Mouse (Mus musculus): ENCODE measurements around the gene Phf21a.
A peak's percentile ranks its signal among the peaks of the same experiment; 100 is the strongest.

The Phf21a gene

DNA sequence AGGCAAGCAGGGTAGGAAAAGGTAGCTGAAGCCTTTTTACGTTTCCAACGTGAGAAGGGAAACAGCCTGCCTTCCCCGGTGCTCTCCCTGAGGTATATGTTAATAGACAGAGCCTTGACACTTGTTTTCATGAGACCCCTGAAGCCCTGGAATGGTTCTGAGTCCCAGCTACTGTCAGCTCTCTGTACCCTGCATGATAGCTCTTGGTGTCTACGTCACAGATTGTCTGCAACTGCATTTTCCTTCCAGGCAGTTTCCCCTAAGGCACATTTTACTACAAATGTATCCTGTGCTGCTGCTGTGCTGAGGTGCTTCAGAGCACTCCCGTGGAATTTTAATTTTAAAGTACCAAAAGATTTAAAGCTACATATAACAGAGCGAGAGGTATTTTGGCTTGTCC is 186.5 kb downstream of the Phf21a start:
- no peak for DNase-seq (ENCODE audit: extremely low read depth, low read depth, low spot score)

DNA sequence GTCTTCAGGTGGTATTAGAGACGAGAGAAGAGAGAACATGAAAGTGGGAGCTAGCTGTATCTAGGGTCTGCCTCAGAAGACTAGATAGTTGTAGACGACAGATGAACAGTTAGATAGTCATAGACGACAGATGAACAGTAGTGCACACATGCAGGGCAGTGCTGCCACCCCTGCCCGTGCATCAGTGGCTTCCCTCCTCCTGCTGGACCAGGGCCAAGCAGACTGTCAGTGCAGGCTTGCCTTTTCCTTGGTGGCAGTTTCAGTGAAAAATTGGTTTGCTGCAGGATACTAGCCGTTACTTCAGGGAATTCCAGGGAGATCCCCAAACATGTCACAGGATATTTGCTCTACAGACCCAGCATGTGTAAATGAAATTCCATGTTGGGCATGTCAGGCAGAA is 192.7 kb downstream of the Phf21a start:
- DNase-seq (ENCODE audit: extremely low read depth, low read depth, low spot score): no peak

DNA sequence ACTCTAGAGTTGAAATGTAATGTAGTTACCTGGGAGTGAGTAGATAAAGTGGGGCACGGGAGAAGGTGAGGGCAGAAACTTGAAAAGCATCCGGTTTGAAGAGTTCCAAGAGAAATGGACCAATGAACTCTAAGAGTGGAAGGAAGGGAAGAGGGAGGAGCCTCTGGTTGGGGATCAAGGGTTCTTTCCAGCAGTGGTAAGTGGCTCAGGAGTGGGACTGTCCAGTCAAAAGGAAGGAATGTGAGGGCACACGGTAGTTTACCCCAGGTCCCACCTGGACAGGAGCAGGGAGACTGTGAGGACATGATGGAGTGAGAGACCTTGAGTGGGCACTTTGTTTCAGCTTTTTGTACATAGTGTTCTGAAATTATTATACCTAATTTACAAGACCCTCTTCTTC is 196.4 kb downstream of the Phf21a start:
- no peak for DNase-seq (ENCODE audit: extremely low read depth, low read depth, low spot score)

DNA sequence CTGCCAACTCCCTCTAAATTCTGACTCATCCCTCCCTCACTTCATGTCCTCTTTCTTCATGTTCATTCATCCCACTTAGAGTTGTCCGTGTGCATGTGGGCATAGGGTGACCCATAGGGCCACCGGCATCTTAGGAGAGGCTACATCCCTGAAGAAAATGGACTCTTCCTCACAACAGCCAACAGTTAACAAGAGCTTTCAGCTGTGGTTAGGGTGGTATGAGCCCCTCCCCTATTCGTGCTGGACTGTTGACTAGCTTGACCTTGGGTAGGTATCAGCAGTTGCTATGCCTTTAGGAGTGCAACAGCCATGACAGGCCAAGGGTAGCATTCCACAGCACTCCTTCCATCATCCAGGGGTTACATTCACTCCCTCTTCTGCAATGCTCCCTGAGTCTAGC is 198.6 kb downstream of the Phf21a start:
- DNase-seq (ENCODE audit: extremely low read depth, low read depth, low spot score): no peak

DNA sequence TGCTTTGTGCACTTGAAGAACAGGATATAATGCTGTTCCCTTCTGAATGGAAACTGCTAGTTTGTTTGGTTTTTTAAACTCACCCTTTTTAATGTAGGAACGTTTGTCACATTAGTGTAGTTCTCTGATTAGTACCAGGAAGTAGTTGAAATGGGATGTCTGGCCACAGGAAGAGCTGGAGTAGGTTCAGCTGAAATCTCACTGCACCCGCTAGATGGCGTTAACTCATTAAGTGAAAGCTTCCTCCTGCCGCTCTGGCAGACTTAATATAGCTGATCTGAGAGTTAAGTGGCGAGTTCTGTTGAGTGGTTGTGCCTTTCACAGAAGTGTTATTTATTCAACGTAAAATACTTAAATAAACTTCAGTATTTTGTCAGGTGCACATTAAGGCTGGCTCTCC is 203.5 kb downstream of the Phf21a start:
- peak; percentile 18 for DNase-seq (ENCODE audit: extremely low read depth, low read depth, low spot score)

DNA sequence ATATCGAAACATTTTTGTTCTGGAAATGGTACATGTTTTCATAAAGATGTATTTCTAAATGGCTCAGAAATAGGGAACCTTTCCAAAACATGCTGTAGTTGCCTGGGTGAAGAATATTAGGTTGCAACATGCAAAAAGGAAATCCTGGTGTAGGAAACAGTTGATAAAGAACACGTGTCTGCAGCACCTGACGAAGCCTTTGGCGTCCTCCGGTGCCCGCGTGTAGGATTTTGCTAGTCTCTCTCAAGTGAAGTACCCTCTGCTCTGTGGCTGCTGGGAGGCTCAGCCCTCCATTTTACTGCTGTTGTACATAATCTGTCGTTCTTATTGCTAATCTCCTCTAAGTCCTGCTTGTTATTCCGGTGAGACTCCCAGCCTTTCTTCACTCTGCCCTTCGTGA is 207.0 kb downstream of the Phf21a start:
- DNase-seq (ENCODE audit: extremely low read depth, low read depth, low spot score): peak; percentile 16

DNA sequence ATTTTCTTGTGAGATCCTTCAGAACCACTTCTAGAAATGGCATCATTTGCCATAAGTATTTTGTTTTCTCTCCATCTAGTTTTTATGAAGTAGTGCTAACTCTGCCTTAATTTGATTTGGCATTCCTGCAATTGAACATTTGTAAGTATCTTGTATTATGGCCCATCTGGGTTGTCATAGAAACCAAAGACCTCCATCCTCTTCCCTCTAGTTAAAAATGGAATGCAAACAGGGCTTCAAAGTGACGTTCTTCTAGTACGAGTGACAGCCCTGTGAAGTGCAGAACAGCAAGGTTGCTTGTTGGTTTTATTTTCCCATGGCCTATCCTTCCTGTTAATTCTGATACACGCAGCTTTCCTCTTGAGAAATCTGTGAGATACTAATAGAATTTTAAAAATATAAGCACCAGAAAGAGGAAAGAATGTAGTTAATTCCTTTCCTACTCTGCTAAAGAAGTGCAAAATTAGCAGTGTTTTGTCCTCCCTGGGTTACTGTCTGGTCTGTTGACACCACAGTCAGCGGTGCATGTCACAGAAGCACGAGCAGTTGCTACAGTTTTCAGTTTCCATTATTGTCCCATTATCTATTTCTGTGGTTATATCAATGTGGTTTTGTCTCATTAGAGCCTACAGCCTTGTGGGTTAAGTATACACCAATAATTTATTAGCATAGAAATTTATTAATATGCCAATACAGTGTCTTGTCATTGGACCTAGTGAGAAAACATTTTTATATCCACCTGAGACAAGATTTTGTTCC is 209.1 kb downstream of the Phf21a start:
- DNase-seq (ENCODE audit: extremely low read depth, low read depth, low spot score): no peak

DNA sequence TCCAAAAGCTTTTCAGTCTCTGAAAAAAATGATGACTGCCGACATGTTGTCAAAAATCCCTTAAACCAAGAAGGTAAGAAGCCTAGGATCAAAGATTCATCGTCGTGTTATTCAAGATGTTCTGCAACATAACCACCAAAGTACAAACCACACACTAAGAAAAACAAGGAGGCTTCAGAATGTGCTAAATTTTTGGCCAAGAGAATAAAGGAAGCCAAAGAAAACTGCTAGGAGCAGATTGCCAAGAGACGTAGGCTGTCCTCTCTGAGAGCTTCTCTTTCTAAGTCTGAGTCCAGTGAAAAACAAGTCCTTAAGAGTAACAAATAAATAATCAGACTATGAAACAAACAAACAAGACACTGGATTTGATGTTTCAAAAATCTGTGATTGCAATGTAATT is 219.6 kb downstream of the Phf21a start:
- DNase-seq (ENCODE audit: extremely low read depth, low read depth, low spot score): no peak

DNA sequence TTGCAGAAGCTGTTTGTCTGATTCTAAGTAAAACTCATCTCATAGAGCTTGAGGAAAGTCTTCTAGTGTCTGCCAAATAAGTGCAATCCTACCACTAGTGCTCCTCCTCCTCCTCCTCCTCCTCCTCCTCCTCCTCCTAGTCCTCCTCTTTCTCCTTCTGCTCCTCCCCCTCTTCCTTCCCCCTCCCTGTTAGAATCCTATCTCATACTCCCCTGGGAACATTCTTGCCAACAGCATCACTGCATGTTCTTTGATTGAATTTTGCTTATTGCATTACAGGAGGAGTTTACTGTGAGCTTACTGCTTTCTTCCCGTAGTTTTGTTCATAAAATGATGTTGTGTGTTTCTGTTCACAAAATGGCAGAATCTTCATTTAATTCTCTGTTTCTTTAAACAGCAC is 221.1 kb downstream of the Phf21a start:
- DNase-seq (ENCODE audit: extremely low read depth, low read depth, low spot score): no peak

DNA sequence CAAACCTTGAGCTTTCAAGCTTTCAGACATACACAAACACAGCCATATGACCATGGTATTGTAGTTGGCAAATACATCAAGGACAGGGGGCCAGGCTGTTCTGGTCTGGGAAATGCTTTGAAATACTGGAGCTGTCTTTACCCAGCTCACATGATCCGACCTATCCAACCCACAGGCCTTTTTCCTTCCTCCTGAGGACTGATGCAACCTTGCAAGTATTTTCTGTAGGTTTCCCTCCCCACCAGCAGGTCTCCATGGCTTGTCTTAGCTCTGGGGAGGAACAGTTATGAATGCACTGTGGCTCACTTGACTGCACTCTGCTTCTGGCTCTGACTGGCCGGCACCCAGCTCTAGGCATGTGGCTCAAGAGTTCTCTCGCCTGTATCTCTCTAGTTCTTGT is 223.7 kb downstream of the Phf21a start:
- DNase-seq (ENCODE audit: extremely low read depth, low read depth, low spot score): no peak

DNA sequence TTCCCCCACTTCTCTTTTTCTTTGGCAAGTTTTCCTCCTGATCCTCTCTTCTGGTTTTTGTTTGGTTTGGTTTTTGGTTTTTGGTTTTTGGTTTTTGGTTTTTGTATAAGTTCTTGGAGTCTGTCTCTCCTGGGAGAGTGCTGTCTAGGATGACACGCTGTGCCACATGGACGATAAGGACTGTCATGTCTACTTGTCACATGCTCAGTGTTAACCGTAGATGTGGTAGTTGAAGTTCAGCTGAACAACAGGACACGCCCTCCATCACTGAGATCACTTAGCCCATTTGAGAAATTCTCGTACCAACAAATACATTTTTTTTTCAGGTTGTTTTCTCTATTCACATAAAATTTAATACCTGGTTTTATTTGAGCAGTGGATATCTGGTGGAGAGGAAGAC is 224.3 kb downstream of the Phf21a start:
- no peak for DNase-seq (ENCODE audit: extremely low read depth, low read depth, low spot score)

DNA sequence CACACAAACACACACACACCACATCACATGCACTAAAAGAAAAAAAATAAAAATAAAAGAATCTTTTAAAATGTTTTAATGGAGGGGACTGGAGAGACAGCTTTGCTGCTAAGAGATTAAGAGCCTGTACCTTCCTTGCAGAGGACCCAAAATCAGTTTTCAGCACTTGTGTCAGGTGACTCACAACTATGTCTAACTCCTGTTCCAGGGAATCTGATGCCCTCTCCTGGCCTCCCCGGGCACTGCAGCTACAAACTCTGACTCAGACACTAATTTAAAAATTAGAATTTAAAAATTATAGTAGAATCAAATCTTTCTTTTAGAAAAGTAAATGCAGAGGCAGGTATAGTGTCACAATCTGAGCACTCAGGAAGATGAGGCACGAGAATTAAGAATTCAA is 229.8 kb downstream of the Phf21a start:
- no peak for DNase-seq (ENCODE audit: extremely low read depth, low read depth, low spot score)

DNA sequence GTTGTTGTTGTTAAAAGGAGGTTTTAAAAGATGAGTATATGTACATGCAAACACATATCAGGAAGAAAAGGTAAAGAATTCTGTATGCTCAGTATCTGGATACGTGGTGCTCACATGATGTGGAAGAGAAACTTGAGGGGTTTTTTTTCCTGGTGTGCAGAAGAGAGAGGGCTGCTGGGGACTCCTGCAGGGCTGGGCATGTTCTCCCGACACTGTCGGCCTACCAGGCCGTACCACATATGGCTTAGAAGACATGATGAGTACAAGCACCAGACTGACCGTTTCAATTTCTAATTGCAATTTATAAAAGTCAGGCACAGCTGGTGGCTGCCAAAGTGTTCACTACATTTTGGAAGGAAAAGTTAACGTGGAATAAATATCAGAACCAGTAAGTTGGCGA is 232.8 kb downstream of the Phf21a start:
- no peak for DNase-seq (ENCODE audit: extremely low read depth, low read depth, low spot score)

DNA sequence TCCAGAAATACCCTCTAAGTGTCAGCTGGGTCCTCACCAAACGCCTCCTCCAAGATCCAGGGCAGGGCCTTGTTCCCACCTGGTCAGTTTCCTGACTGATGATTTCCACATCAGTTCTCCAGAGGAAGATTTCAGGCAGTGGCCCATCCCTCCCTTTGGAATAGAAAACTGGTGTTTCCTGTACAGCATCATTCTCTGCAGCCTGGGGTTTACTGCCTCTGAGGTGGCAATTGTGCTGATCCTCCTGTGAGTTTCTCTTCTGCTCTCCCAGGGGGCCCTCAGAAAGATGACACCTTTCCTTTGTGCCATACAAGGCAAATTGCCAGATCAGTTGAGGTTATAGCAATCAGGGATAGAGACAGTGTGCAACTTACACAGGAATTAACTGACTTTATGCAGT is 233.3 kb downstream of the Phf21a start:
- DNase-seq (ENCODE audit: extremely low read depth, low read depth, low spot score): no peak

DNA sequence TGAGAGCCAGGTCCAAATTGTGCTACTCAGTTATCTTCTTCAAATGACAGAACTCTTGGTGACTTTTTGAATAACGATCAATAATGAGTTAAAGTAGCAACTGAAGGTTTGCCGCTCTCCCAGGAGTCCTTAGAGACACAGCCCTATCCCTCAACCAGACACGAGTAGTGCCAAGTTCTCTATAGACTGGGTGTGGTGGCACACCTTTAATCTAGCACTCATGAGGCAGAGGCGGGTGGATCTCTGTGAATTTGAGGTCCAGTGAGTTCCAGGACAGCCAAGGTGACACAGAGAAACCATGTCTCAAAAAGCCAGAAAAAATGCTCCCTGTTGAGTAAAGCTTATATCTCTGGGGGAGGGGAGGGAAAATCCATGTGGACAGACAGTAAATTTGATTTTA is 234.7 kb downstream of the Phf21a start:
- DNase-seq (ENCODE audit: extremely low read depth, low read depth, low spot score): no peak

DNA sequence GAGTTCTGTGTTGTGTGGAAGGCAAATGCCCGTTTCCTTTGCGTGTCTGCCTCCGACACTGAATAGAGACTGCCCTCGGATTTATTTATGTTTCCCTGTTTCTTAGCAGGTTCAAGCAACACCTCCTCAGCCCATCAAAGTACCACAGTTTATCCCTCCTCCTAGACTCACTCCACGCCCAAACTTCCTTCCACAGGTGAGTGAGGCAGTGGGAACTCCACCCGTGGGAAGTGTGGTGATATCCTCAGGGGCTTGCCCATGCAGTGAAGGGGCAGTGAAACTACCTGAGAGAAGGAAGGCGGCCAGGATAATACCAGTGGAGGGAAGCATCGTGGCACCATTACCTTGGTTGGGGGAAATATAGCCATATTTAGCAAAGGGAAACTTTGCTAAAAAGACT is 235.3 kb downstream of the Phf21a start:
- no peak for DNase-seq (ENCODE audit: extremely low read depth, low read depth, low spot score)

DNA sequence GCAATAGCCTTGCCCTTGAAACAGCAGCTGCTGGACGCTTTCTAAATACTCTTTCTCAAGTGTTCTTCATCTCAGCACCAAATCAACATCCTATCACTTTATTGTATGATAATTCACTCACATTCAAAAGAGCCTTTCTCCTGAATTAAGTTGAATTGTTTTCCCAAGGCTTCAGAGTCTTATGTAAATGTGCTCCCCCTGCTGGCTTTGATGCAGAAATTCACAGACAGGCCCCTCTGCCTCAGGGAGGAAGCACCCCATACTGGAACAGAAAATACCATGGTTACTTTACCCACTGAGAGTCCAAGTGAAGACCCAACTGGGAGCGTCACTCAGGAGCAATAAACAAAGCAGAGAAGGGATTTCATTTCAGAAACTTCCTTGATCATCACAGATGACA is 237.9 kb downstream of the Phf21a start:
- DNase-seq (ENCODE audit: extremely low read depth, low read depth, low spot score): no peak

DNA sequence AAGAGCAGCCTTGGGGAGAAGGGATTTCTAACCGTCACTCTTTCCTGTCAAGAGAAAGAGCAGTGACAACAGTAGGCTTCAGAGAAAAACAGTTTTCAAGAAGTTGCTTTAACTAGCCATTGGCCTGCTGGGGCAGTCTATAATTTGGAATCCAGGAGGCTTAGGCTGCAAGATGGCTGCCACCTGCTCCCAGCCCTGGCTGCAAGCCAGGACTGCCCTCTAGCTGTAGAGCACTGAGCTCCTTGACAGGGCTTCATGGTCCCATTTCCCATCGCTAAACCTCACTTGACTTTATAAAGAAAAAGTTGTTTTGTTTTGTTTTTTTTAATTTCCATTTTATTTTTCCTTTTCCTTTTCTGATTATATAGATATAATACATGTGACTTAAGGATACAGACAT is 238.5 kb downstream of the Phf21a start:
- DNase-seq (ENCODE audit: extremely low read depth, low read depth, low spot score): no peak

DNA sequence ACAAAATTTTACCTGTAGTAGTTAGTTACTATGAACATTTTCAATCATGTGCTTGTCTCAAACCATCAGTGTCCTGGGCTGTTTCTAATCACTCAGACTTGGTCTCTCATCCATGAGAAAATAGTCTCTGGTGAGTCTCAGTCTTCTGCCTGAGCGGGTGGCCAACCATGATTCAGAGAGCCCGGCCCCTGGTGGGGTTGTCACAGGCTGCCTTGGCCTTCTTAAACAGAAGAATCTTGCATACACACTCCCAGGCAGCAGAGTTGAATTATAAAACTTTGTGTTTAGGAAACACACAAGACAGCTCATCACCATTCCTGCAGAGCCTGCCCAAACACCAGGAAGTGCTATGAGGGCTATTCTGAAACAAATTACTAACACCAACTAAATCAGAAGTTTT is 239.0 kb downstream of the Phf21a start:
- DNase-seq (ENCODE audit: extremely low read depth, low read depth, low spot score): no peak

DNA sequence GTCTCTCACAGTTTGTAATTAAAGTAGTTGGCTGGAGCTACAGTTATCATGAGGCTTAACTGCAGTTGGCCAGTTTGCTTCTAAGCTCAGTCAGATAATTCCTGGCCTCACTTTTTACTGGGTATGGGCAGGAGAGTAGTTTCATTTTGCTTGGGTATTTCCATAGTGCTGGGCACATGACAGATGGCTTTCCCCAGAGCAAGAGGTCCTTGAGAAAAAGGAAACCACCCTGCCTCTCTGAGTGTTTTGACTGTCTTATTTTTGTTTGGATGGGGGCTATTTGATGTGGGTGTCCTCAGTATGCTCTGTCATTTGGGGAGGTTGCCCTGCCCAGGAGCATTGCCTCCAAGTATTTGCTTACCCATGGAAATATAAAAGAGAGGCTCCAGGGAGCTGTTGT is 249.5 kb downstream of the Phf21a start:
- DNase-seq (ENCODE audit: extremely low read depth, low read depth, low spot score): no peak

DNA sequence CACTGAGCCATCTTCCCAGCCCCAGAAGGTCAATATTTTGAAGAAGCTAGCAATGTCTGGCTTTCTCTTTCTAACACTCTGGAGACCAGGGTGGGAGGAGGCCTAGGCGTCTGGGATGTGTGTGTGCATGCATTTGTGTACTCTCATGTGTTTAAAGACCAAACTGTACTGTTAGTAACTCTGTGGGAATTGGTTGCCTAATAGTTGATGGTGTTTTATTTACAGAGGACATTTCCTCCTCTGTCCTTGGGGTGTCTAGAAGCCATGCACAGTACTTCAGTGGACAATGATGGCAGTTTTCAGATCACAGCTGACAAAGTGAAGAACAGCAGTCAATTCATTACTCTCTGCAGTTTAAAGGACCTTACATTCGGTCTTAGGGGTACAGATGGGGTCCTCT is 254.3 kb downstream of the Phf21a start:
- DNase-seq (ENCODE audit: extremely low read depth, low read depth, low spot score): no peak

DNA sequence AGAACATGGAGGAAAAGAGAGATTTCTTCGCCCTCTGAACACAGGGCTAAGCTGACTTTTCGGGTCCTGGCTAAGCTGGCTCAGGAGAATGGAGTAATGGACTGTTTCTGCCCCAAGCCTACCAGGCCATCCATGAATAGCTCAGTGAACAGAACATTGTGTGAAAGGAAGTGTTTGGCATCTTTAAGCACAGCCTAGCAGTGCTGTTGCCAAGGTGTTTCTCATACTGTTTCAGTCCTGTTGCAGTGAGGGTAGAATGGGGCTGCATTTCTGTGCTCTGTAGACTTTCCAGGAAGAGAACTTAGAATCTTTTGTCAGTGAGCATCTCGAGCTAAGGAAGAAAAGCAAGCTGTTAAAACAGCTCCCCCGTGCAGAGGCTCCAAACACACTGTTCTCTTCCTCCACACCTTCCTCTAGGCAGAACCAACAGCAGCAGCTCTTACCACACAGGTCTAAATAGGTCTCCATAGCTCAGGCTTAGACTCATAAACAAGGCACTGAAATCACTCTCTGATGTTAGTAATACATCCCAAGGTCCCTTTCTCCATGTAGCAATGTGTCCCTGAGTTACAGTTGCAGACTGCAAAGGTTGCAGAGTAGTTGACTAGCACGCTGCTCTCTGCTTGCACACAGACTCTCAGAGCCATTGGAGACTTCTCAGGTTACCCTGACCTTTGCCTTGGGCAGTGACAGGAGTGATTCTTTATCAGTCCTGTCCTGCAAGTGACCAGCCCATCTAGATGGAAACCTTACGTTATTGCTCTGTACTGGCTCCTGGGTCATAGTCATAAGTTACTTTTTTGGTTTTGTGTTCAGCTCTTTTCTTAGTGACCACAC is 256.9 kb downstream of the Phf21a start:
- DNase-seq (ENCODE audit: extremely low read depth, low read depth, low spot score): no peak

DNA sequence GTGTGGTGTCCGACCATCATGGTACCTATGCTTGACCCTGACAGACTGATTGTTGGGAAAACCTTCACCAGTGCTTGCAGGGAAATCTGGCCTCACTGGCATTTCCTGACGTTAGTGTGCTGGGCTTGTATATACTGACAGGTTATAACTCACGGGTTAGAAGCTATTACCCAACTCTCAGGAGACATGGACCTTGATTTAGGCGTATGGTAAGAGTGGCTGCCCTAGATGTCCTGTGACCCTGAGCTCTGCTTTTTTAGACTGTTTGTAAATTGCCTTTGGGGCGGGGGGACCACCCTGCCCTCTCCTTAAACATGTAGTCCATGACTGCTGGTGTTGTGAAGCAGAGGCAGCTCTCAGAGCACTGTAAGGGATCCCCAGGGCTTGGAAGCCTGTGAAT is 257.8 kb downstream of the Phf21a start:
- no peak for DNase-seq (ENCODE audit: extremely low read depth, low read depth, low spot score)

Measured in fat pad, adult 2 months (tissue).